Mouse (Mus musculus) myocyte (in vitro differentiated cells): ENCODE results near the gene Ldhc.
A peak's percentile ranks its signal among the peaks of the same experiment; 100 is the strongest.

Source experiments
- CEBPB ChIP-seq: IDR thresholded peaks from 2 replicates; pipeline ENCODE4 v1.6.1; 2011; ENCODE audit warnings: mild to moderate bottlenecking, moderate library complexity; ENCODE audit not compliant: poor library complexity, insufficient read depth, severe bottlenecking
- E2F4 ChIP-seq: IDR thresholded peaks from one replicate; pipeline ENCODE4 v1.6.1; 2011; ENCODE audit warnings: mild to moderate bottlenecking, control low read depth, moderate library complexity; ENCODE audit not compliant: insufficient read depth
- MAX ChIP-seq: IDR thresholded peaks from one replicate; pipeline ENCODE4 v1.6.1; 2011; ENCODE audit warnings: low read depth, mild to moderate bottlenecking, control low read depth
- MYOD1 ChIP-seq, 3 experiments: IDR thresholded peaks; one replicate each; pipeline ENCODE4 v1.6.1; 2011; ENCODE audit warnings: control low read depth in 2 of 3, low read depth in 2 of 3, mild to moderate bottlenecking in 2 of 3, moderate library complexity in 1 of 3; ENCODE audit not compliant: insufficient read length in 2 of 3, control insufficient read depth in 1 of 3
- MYOG ChIP-seq, 3 experiments: IDR thresholded peaks; one replicate each; pipeline ENCODE4 v1.6.1; 2011; ENCODE audit warnings: control low read depth in 2 of 3, low read depth in 2 of 3, mild to moderate bottlenecking in 2 of 3; ENCODE audit not compliant: insufficient read length in 2 of 3, control insufficient read depth in 1 of 3, insufficient read depth in 1 of 3
- POLR2A ChIP-seq: IDR thresholded peaks from one replicate; pipeline ENCODE4 v1.6.1; 2011; ENCODE audit warnings: low read depth, mild to moderate bottlenecking, control low read depth, moderate library complexity; ENCODE audit not compliant: insufficient read length
- POLR2AphosphoS2 ChIP-seq: IDR thresholded peaks from one replicate; pipeline ENCODE4 v1.6.1; 2011; ENCODE audit warnings: low read depth, control low read depth; ENCODE audit not compliant: insufficient read length
- REST ChIP-seq: IDR thresholded peaks from one replicate; pipeline ENCODE4 v1.6.1; 2011; ENCODE audit warnings: mild to moderate bottlenecking, control low read depth, moderate library complexity; ENCODE audit not compliant: insufficient read depth, insufficient read length
- TCF12 ChIP-seq: IDR thresholded peaks from one replicate; pipeline ENCODE4 v1.6.1; 2011; ENCODE audit warnings: mild to moderate bottlenecking, control low read depth; ENCODE audit not compliant: poor library complexity, insufficient read depth, severe bottlenecking
- TCF3 ChIP-seq: IDR thresholded peaks from one replicate; pipeline ENCODE4 v1.6.1; 2011; ENCODE audit warnings: low read depth, control low read depth; ENCODE audit not compliant: insufficient read length
- USF1 ChIP-seq: IDR thresholded peaks from one replicate; pipeline ENCODE4 v1.6.1; 2011; ENCODE audit warnings: low read depth, mild to moderate bottlenecking, control low read depth, moderate library complexity

DNA sequence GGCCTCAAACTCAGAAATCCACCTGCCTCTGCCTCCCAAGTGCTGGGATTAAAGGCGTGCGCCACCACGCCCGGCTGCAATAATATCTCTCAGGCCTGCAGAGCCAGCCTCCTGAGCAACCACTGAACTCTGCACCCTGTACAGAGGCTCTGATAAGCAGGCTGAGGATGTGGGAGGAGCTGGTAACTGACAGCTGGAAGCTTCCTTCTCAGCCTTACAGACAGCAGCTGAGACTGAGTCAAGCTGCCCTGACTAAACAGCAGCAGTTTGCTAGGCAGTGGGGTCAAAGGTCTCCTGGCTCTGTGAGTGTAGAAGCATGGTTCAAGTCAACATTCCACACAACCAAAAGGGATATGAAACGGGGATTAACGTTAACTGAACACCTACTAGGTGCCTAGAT, 27.7 kb upstream of the Ldhc start:
- TF ChIP-seq POLR2A (no peak), MAX (no peak), MYOG (IDR thresholded peaks at IDR 0.05; ENCODE audit: control insufficient read depth in 1 of 3, insufficient read depth in 1 of 3, insufficient read length in 2 of 3, low read depth in 2 of 3) (peak; percentile 51 to 86 (median 60)), USF1 (no peak), TCF3 (no peak), POLR2AphosphoS2 (no peak), TCF12 (peak; percentile 11), CEBPB (no peak), E2F4 (no peak), REST (no peak), MYOD1 (IDR thresholded peaks at IDR 0.05; ENCODE audit: control insufficient read depth in 1 of 3, insufficient read length in 2 of 3, low read depth in 2 of 3) (peak in 2 of 3 experiments; percentile 64 to 91)
